Mouse (Mus musculus): Measurements from ENCODE around the gene Tfam.

Tfam gene

GRCm38 (mm10) chr10:71222639-71223038 is 15.4 kb downstream of the Tfam start:
- no peak for DNase-seq

- DNase-seq, result peak; percentile 61
These were observed 19.7 kb downstream of the Tfam start for GRCm38 (mm10) chr10:71218228-71218892.

- no peak for DNase-seq
These were observed 22.1 kb downstream of the Tfam start for GRCm38 (mm10) chr10:71215996-71216395.

GRCm38 (mm10) chr10:71201512-71201911 is 36.6 kb downstream of the Tfam start:
- no peak for DNase-seq

GRCm38 (mm10) chr10:71200964-71201363 is 37.1 kb downstream of the Tfam start:
- DNase-seq, result no peak

- DNase-seq, result no peak
These were observed 39.4 kb downstream of the Tfam start for GRCm38 (mm10) chr10:71198676-71199075.

- no peak for DNase-seq
These were observed 40.9 kb downstream of the Tfam start for GRCm38 (mm10) chr10:71197036-71197785.

GRCm38 (mm10) chr10:71195501-71195900 is 42.6 kb downstream of the Tfam start:
- DNase-seq, result no peak

- DNase-seq, result no peak
These were observed 43.4 kb downstream of the Tfam start for GRCm38 (mm10) chr10:71194713-71195112.

GRCm38 (mm10) chr10:71193319-71193718 is 44.8 kb downstream of the Tfam start:
- DNase-seq, result no peak

- no peak for DNase-seq
These were observed 45.2 kb downstream of the Tfam start for GRCm38 (mm10) chr10:71192886-71193285.

GRCm38 (mm10) chr10:71188681-71189080 is 49.4 kb downstream of the Tfam start:
- DNase-seq, result no peak

GRCm38 (mm10) chr10:71185059-71185458 is 53.0 kb downstream of the Tfam start:
- DNase-seq, result no peak

- DNase-seq, result no peak
These were observed 54.6 kb downstream of the Tfam start for GRCm38 (mm10) chr10:71183339-71184031.

- no peak for DNase-seq
These were observed 56.1 kb downstream of the Tfam start for GRCm38 (mm10) chr10:71181931-71182330.

GRCm38 (mm10) chr10:71181091-71181490 is 57.0 kb downstream of the Tfam start:
- DNase-seq, result no peak

GRCm38 (mm10) chr10:71180057-71180456 is 58.0 kb downstream of the Tfam start:
- DNase-seq, result no peak

GRCm38 (mm10) chr10:71177201-71177600 is 60.9 kb downstream of the Tfam start:
- DNase-seq, result no peak

GRCm38 (mm10) chr10:71176341-71176740 is 61.7 kb downstream of the Tfam start:
- no peak for DNase-seq
